Mouse (Mus musculus) midbrain, embryonic 14.5 days (tissue): Measurements from ENCODE around the gene Magi1. TPM values are rescaled to one million over a fixed set of nuclear protein-coding genes. Genes with fewer than 3 reads are reported as not detected.
A peak's percentile ranks its signal among the peaks of the same experiment; 100 is the strongest.

Experiments
- ATAC-seq: fragments of 200-750 bp; cut with Nextera tagmentation; 2 replicates; pipeline ENCODE4 v1.8.0; 2017; ENCODE audit warnings: moderate number of reproducible peaks, moderate library complexity; ENCODE audit not compliant: low FRiP score, low TSS enrichment
- DNase-seq: peaks from one replicate; pipeline ENCODE4 v3.0.0-alpha.2; 2015
- H3K27ac ChIP-seq: fragments of 300-500 bp; sonication (generic); replicated peaks from 2 replicates; pipeline ENCODE4 v1.5.1; 2014; ENCODE audit warnings: mild to moderate bottlenecking, low read depth, low read length, moderate library complexity
- H3K27me3 ChIP-seq: fragments of 300-500 bp; sonication (generic); 2 replicates; pipeline ENCODE4 v1.6.1; 2014; ENCODE audit warnings: low read length, control low read depth, mixed read lengths; ENCODE audit not compliant: control insufficient read depth, insufficient read depth
- H3K36me3 ChIP-seq: fragments of 300-500 bp; sonication (generic); 2 replicates; pipeline ENCODE4 v1.6.1; 2014; ENCODE audit warnings: low read length, control low read depth; ENCODE audit not compliant: control insufficient read depth, insufficient read depth
- H3K4me1 ChIP-seq: fragments of 300-500 bp; sonication (generic); 2 replicates; pipeline ENCODE4 v1.6.1; 2014; ENCODE audit warnings: mild to moderate bottlenecking, antibody characterized with exemption, low read length, control low read depth; ENCODE audit not compliant: control insufficient read depth, insufficient read depth
- H3K4me2 ChIP-seq: fragments of 300-500 bp; sonication (generic); 2 replicates; pipeline ENCODE4 v1.6.1; 2014; ENCODE audit warnings: mild to moderate bottlenecking, low read length, moderate library complexity
- H3K4me3 ChIP-seq: fragments of 300-500 bp; sonication (generic); replicated peaks from 2 replicates; pipeline ENCODE4 v1.5.1; 2014; ENCODE audit warnings: low read depth, low read length
- H3K9ac ChIP-seq: fragments of 300-500 bp; sonication (generic); replicated peaks from 2 replicates; pipeline ENCODE4 v1.6.1; 2014; ENCODE audit warnings: mild to moderate bottlenecking, low read length, moderate library complexity
- H3K9me3 ChIP-seq: fragments of 300-500 bp; sonication (generic); 2 replicates; pipeline ENCODE4 v1.6.1; 2016; ENCODE audit warnings: low read length, control low read depth, mixed read lengths; ENCODE audit not compliant: control insufficient read depth
- WGBS: fragments of 180-500 bp; shearing (Covaris S2); extraction: QIAGEN DNeasy Blood & Tissue Kit; methylation state at CpG from one replicate; pipeline ENCODE4 v1.1.7; 2014; 5-methylcytosine and 5-hydroxymethylcytosine counted together
- polyA plus RNA-seq: library from polyadenylated mRNA; unstranded; fragments of >200 nt; fragmentation: Nextera tagmentation; extraction: Ambion mirVana; gene quantifications from 2 replicates; pipeline ENCODE4 v1.2.1, GENCODE M21; 2014

The Magi1 gene
- polyA plus RNA-seq, 1 experiment from 2014 or later = 34.9 TPM

DNA sequence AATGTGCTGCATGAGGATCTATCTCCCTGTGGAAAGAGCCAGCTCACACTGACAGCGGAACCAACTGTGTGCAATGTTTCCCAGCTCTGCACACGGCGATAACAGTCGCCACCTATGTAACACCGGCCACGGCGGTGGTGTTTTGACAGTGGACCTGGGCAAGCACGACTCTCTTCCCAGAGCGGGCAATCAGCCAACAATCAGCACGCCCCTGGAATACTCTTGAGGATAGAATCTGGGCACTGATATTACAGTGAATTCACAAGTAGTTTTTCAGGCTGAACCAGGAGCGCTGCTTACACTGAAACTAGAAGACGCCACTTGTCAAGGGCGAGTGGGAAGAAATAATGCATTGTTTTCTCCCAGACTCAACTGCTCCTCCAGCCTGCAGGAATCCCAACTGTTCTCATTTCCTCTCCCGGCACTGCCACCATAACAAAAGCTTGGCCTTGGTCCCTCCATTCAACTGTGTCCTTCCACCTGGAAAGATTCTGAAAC lies 100.3 kb downstream of the Magi1 start:
- ATAC-seq = no peak
- H3K27ac ChIP-seq = 0 out of 2 replicates have a peak overlapping the region, but pooled peaks have one; percentile 45
- H3K27me3 ChIP-seq = no peaks in the 10 kb centered on the region
- no peak overlapping the region for H3K9ac ChIP-seq
- H3K4me1 ChIP-seq = no peaks in the 10 kb centered on the region
- DNase-seq = peak; percentile 46
- H3K36me3 ChIP-seq = no peaks in the 10 kb centered on the region
- no peaks in the 10 kb centered on the region for H3K9me3 ChIP-seq
- H3K4me3 ChIP-seq = no peak overlapping the region
- no peak overlapping the region for H3K4me2 ChIP-seq
- WGBS = 67% methylated on average over 14 of the region's 14 CpGs

DNA sequence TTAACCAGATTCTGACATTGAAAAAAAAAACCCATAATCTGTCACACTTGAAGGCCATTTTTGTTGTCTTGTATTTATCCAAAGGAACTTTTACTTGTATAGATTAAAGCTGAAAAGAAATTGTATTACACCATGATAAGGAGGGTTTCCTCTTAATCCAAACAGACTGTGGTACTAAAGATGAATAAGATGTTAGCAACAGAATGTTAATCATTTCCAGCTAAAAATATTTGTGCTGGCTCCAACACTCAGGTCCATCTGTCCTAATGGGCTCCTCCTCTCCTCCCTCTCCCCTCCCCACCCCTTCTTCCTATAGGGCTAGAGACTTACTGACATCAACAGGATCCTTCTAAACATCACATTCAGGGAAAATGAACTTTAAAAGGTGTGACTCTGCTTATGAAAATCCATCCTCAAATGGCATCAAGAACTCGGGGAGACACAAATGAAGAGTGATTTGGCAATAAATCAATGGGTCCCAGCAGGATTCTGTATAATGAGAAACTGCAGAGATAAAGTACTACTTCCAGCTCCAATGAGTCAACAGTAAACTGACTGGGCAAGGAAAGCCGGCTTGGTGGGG lies 102.0 kb downstream of the Magi1 start:
- H3K4me2 ChIP-seq = no peak overlapping the region
- no peak overlapping the region for H3K27ac ChIP-seq
- no peaks in the 10 kb centered on the region for H3K27me3 ChIP-seq
- no peak for DNase-seq
- H3K4me1 ChIP-seq = no peaks in the 10 kb centered on the region
- H3K36me3 ChIP-seq = no peaks in the 10 kb centered on the region
- H3K4me3 ChIP-seq = no peak overlapping the region
- no peak overlapping the region for H3K9ac ChIP-seq
- H3K9me3 ChIP-seq = no peaks in the 10 kb centered on the region
- no peak for ATAC-seq
- 33% methylated on average over 2 of the region's 2 CpGs for WGBS

DNA sequence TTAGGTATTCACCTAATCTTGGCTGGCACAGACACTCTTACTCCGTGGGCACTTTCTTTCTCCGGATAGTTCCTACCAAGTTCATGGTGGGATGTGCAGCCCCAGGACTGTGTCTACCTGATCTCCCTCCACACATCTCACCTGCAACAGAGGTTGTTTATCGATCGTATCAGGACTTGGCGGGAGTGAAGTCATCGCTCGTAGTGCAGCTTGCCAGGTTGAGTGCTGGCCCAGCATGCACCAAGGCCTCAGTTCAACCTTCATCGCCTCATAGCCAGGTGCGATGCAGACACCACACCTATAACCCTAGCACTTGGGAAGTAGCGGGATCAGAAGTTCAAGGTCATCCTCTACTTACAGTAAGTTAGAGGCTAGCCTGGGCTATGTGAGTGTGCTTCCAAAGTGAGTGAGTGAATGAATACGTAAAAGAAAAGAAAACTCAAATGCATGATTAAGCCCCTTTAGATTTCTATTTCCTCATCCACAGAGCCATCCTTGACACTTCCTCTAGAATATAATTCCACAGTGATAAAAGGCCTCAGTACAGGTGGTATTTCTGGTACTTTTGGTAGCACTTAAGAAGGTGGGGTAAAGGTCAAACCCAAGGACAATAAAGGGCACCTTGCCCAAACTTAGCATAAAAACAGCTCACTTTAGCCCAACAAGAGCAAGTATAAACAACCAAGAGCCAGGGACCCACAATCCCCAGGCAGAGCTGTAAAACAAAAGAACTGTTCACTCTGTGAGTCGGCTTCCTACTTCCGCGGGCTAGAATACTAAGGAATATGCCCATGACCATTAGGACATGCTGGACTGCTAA lies 103.2 kb downstream of the Magi1 start:
- H3K27ac ChIP-seq = no peak overlapping the region
- no peaks in the 10 kb centered on the region for H3K9me3 ChIP-seq
- no peak for DNase-seq
- H3K27me3 ChIP-seq = no peaks in the 10 kb centered on the region
- H3K4me3 ChIP-seq = no peak overlapping the region
- no peak overlapping the region for H3K4me2 ChIP-seq
- 91% methylated on average over 14 of the region's 14 CpGs for WGBS
- H3K4me1 ChIP-seq = no peaks in the 10 kb centered on the region
- no peaks in the 10 kb centered on the region for H3K36me3 ChIP-seq
- no peak for ATAC-seq
- H3K9ac ChIP-seq = no peak overlapping the region

DNA sequence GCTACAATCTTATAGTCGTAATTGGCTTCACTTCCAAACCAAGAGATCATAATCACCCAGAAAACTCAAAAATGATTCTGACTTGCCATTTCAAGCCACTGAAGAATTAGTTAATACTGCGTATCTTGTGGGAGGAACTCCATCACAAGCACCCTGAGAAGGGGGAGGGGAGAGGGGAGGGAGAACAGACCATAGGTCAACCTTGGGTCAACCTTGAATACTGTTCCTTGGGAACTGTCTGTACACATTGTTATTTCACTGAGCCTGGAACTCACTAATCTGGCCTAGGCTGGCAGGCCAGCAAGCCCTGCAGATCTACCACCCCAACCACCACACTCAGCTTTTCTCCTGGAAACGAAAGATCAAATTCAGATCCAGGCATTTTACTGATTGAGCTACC lies 106.2 kb downstream of the Magi1 start:
- WGBS = 51% methylated on average over 3 of the region's 3 CpGs
- no peaks in the 10 kb centered on the region for H3K27me3 ChIP-seq
- ATAC-seq = no peak

DNA sequence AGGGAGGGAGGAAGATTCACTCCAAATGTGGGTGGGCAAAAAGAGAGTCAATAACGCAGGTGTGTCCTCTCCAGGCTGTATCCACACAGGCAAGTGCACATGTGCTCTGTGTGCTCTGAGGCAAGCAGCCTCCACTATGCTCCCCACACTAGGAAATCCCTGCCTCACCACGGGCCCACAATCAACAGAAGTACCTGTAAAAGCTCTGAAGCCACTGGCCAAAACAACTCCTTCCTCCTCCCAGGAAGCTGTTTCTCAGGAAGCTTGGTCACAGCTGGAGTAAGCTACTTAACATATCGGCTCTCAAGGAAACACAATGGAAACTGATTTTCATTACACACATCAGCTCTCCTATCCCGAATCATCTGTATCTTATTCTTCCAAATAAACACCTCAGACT lies 107.0 kb downstream of the Magi1 start:
- WGBS = 9% methylated on average over 4 of the region's 4 CpGs
- no peak overlapping the region for H3K9ac ChIP-seq
- H3K9me3 ChIP-seq = no peaks in the 10 kb centered on the region
- H3K4me3 ChIP-seq = no peak overlapping the region
- no peaks in the 10 kb centered on the region for H3K4me1 ChIP-seq
- H3K36me3 ChIP-seq = no peaks in the 10 kb centered on the region
- no peak for ATAC-seq
- H3K27ac ChIP-seq = no peak overlapping the region
- H3K4me2 ChIP-seq = no peak overlapping the region
- H3K27me3 ChIP-seq = no peaks in the 10 kb centered on the region
- DNase-seq = no peak

More for the DNA sequence above, 106.2 kb downstream of the Magi1 start:
- H3K4me1 ChIP-seq = no peaks in the 10 kb centered on the region
- no peak overlapping the region for H3K4me2 ChIP-seq
- H3K9me3 ChIP-seq = no peaks in the 10 kb centered on the region
- DNase-seq = no peak
- no peak overlapping the region for H3K9ac ChIP-seq
- H3K36me3 ChIP-seq = no peaks in the 10 kb centered on the region
- no peak overlapping the region for H3K27ac ChIP-seq
- no peak overlapping the region for H3K4me3 ChIP-seq

DNA sequence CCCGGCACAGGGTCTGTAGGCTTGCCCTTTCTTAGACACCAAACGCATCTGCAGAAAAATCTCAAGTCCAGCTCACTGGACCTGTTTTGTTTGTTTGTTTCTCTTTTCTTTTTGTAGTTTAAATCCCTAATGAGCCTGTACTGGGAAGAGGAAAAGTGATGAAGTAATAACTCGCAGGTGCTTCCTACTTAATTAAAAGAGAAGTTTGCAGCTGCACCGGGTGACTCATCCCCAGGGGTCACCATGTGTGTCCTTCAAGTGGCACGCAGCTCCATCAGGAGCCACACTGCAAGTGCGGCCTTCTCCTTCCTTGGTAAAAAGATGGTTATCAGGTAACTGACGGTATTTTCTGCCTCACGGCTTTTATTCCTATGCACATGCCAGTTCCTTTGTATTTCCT lies 112.5 kb downstream of the Magi1 start:
- no peaks in the 10 kb centered on the region for H3K36me3 ChIP-seq
- no peak for ATAC-seq
- 75% methylated on average over 8 of the region's 8 CpGs for WGBS
- no peak overlapping the region for H3K4me2 ChIP-seq
- H3K27ac ChIP-seq = no peak overlapping the region
- 0 out of 2 replicates have a peak, but pooled peaks cover under 1% of the 10 kb centered on the region for H3K4me1 ChIP-seq
- no peak overlapping the region for H3K4me3 ChIP-seq
- H3K9me3 ChIP-seq = no peaks in the 10 kb centered on the region
- H3K27me3 ChIP-seq = no peaks in the 10 kb centered on the region
- H3K9ac ChIP-seq = no peak overlapping the region
- no peak for DNase-seq

DNA sequence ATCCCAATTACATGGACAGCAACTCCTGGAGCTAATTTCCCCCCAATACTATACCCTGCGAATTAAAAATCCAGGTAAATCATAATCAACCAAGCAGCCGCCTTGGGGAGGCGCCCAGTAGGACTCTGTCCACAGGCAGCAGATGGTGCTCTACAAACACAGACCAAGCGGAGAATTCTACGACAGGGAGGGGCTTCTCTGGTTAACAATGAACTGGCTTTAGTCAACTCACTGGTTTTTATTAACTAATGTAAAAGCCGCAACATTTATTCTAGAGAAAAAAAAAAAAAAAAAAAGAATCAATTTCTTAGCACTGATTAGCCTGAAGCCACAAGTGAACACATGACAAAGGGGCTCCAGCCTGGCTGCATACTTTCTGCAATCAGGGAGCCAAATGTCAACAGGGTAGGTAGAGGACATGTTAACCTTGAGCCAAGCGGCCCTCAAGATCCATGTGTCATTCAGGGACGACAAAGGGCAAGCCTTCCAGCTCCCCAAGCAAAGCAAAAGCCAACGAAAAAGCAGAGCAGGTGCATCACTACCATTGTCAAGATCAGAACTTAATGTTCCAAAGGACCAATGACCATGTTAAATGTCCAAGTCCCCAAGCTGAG lies 114.0 kb downstream of the Magi1 start:
- H3K9ac ChIP-seq = no peak overlapping the region
- no peak overlapping the region for H3K4me2 ChIP-seq
- no peak overlapping the region for H3K27ac ChIP-seq
- H3K36me3 ChIP-seq = no peaks in the 10 kb centered on the region
- WGBS = 91% methylated on average over 9 of the region's 9 CpGs
- ATAC-seq = no peak
- H3K27me3 ChIP-seq = no peaks in the 10 kb centered on the region
- no peak overlapping the region for H3K4me3 ChIP-seq
- H3K9me3 ChIP-seq = no peaks in the 10 kb centered on the region
- H3K4me1 ChIP-seq = 0 out of 2 replicates have a peak, but pooled peaks cover 4% of the 10 kb centered on the region
- DNase-seq = no peak

DNA sequence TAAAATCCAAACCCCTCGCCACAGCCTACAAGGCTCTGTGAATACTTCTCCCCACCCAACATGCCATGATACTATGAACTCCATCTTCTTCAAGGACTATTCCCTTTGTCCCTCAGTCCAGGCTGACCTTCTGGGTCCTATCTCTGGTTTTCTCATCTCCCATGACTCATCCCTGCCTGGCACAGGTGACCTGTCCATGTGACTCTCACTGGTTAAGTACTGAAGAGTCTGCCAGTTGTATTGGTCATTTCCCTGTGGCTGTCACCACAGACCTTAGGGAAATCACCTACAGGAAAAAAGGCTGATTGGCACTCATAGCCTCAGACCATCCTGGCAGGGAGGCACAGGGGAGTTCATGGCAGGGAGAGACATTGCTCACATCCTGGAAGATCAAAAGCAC lies 117.8 kb downstream of the Magi1 start:
- DNase-seq (no peak), ATAC-seq (no peak)
- no peaks in the 10 kb centered on the region for H3K27me3 ChIP-seq
- no peaks in the 10 kb centered on the region for H3K36me3 ChIP-seq
- no peak overlapping the region for H3K4me2 ChIP-seq
- no peak overlapping the region for H3K4me3 ChIP-seq
- no peaks in the 10 kb centered on the region for H3K9me3 ChIP-seq
- peaks cover 17% of the 10 kb centered on the region for H3K4me1 ChIP-seq
- H3K27ac ChIP-seq = no peak overlapping the region
- no peak overlapping the region for H3K9ac ChIP-seq
- 94% methylated on average over 1 of the region's 1 CpGs for WGBS
